Mouse (Mus musculus): ENCODE measurements at regions not wholly inside any gene's neighbourhood (a gene's known extent, or its start where the extent isn't known, plus 50 kb on each side); places are given as distances from the start of the nearest gene placed in this dataset.

- Histone ChIP-seq H3K27me3 (ENCODE audit: poor library complexity, severe bottlenecking) (no peaks in the 10 kb centered on the region), H3K36me3 (replicated peaks) (no peaks in the 10 kb centered on the region), H3K4me1 (peaks cover 13% of the 10 kb centered on the region), H3K4me3 (no peak overlapping the region), H3K27ac (no peak overlapping the region), H3K9me3 (no peaks in the 10 kb centered on the region)
- WGBS = 81% methylated on average over 12 of the region's 12 CpGs
- no peak for DNase-seq (ENCODE audit: extremely low spot score, low spot score)
Observed at GRCm38 (mm10) chr2:48705103-48705804, 108.7 kb upstream of the Acvr2a start.

DNA sequence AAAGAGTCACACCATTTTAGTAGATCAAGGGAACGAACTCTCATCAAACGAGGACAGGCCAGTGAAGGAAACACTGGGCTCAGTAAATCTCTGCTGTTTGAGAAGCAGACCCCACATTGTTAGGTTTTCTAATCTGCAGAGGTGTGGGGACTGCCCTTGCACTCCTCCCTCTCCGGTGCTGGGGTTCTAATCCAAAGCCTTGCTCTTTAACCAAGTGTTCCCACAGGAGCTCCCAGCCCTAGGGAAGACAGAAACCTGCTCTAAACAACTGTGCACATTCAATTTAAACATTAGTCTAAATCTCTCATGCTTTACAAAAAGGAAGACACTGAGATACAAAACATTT lies 108.1 kb upstream of the Acvr2a start:
- WGBS = 65% methylated on average over 3 of the region's 3 CpGs

GRCm38 (mm10) chr2:48706188-48706587 lies 107.7 kb upstream of the Acvr2a start:
- Histone ChIP-seq H3K4me3 (no peak overlapping the region), H3K9me3 (no peaks in the 10 kb centered on the region), H3K27ac (no peak overlapping the region), H3K27me3 (ENCODE audit: poor library complexity, severe bottlenecking) (no peaks in the 10 kb centered on the region), H3K4me1 (peaks cover 13% of the 10 kb centered on the region), H3K36me3 (replicated peaks) (no peaks in the 10 kb centered on the region)
- WGBS = 62% methylated on average over 5 of the region's 5 CpGs
- no peak for DNase-seq (ENCODE audit: extremely low spot score, low spot score)

More for the DNA sequence above, 108.1 kb upstream of the Acvr2a start:
- peaks cover 13% of the 10 kb centered on the region for H3K4me1 ChIP-seq
- no peak for DNase-seq (ENCODE audit: extremely low spot score, low spot score)
- no peak overlapping the region for H3K4me3 ChIP-seq
- H3K36me3 ChIP-seq (replicated peaks) = no peaks in the 10 kb centered on the region
- no peaks in the 10 kb centered on the region for H3K27me3 ChIP-seq (ENCODE audit: poor library complexity, severe bottlenecking)
- H3K27ac ChIP-seq = no peak overlapping the region
- H3K9me3 ChIP-seq = no peaks in the 10 kb centered on the region

GRCm38 (mm10) chr2:48716206-48716605 lies 97.7 kb upstream of the Acvr2a start:
- no peaks in the 10 kb centered on the region for H3K36me3 ChIP-seq (replicated peaks)
- H3K4me1 ChIP-seq = no peaks in the 10 kb centered on the region
- no peak overlapping the region for H3K27ac ChIP-seq
- no peaks in the 10 kb centered on the region for H3K27me3 ChIP-seq (ENCODE audit: poor library complexity, severe bottlenecking)
- DNase-seq (ENCODE audit: extremely low spot score, low spot score) = no peak
- 92% methylated on average over 4 of the region's 4 CpGs for WGBS
- H3K4me3 ChIP-seq = no peak overlapping the region
- no peaks in the 10 kb centered on the region for H3K9me3 ChIP-seq

DNA sequence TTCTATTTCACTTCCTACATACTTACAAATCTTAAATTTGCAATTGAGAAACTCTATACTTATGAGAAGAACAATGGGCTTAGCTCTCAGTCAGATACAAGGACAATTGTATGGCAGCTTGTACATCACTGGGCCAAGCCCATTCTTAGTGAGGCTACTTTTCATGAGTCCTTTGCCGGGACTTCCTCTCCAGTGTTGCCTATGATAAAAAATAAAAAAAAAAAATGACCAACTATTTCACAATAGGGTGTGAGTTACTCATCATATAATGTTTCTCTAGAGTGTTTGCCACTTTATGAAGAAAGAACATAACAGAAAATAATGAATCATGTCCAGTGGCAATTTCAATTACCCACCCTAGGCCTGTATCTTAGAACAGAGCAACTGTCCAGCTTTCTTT lies 96.1 kb upstream of the Acvr2a start:
- Histone ChIP-seq H3K27ac (no peak overlapping the region), H3K36me3 (replicated peaks) (no peaks in the 10 kb centered on the region), H3K27me3 (ENCODE audit: poor library complexity, severe bottlenecking) (no peaks in the 10 kb centered on the region), H3K4me1 (no peaks in the 10 kb centered on the region), H3K4me3 (no peak overlapping the region), H3K9me3 (no peaks in the 10 kb centered on the region)
- no peak for DNase-seq (ENCODE audit: extremely low spot score, low spot score)
- 96% methylated on average over 1 of the region's 1 CpGs for WGBS

DNA sequence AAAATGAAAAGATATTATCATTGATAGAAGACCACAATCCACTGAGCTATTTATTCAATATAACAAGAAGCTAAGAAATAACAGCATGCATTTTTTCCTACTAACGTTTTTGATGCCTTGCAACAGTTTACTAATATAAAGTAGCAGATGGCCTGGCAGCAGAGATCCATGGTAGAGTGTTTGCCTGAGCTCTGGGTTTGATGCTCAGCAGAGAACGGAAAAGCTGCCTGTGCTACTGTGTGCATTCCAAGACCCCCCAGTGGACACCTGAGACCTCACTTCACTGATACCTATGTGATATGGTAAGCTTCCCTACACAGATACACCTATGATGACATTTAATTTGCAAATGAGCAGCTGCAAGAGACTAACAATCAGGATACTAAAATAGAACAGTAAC lies 95.6 kb upstream of the Acvr2a start:
- Histone ChIP-seq H3K27me3 (ENCODE audit: poor library complexity, severe bottlenecking) (no peaks in the 10 kb centered on the region), H3K9me3 (no peaks in the 10 kb centered on the region), H3K36me3 (replicated peaks) (no peaks in the 10 kb centered on the region), H3K4me1 (no peaks in the 10 kb centered on the region), H3K27ac (no peak overlapping the region), H3K4me3 (no peak overlapping the region)
- no peak for DNase-seq (ENCODE audit: extremely low spot score, low spot score)
- 88% methylated on average over 2 of the region's 2 CpGs for WGBS

GRCm38 (mm10) chr2:48730780-48731179 lies 83.1 kb upstream of the Acvr2a start:
- WGBS = 76% methylated on average over 8 of the region's 8 CpGs
- no peaks in the 10 kb centered on the region for H3K27me3 ChIP-seq (ENCODE audit: poor library complexity, severe bottlenecking)
- H3K27ac ChIP-seq = no peak overlapping the region
- no peak overlapping the region for H3K4me3 ChIP-seq
- no peaks in the 10 kb centered on the region for H3K9me3 ChIP-seq
- no peak for DNase-seq (ENCODE audit: extremely low spot score, low spot score)
- no peaks in the 10 kb centered on the region for H3K36me3 ChIP-seq (replicated peaks)
- peaks cover 11% of the 10 kb centered on the region; the same call in 1 of the 2 replicates for H3K4me1 ChIP-seq

DNA sequence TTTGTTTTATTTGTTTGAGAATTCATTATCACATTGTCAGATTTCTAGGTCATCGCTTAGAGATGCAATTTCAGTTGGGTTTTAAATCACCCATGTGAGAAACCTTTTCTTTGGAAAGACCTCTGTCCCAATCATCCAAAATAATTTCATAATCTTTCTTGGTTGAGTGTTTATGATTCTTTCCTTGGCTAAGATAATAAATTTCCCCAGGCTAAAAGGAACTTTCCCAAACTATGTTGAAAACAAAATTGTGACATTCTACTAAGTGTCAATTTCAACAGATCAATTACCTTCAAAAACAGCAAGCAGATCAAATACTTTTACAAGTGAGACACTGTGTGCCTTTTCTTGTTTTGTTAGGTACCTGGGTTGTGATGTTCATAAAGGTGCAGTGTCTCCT lies 80.0 kb upstream of the Acvr2a start:
- no peaks in the 10 kb centered on the region for H3K36me3 ChIP-seq (replicated peaks)
- DNase-seq (ENCODE audit: extremely low spot score, low spot score) = no peak
- H3K4me1 ChIP-seq = peaks cover 14% of the 10 kb centered on the region; the same call in 1 of the 2 replicates
- no peaks in the 10 kb centered on the region for H3K9me3 ChIP-seq
- no peak overlapping the region for H3K27ac ChIP-seq
- H3K4me3 ChIP-seq = no peak overlapping the region
- WGBS = 95% methylated on average over 1 of the region's 1 CpGs
- no peaks in the 10 kb centered on the region for H3K27me3 ChIP-seq (ENCODE audit: poor library complexity, severe bottlenecking)

GRCm38 (mm10) chr2:48734521-48734920 lies 79.4 kb upstream of the Acvr2a start:
- peaks cover 14% of the 10 kb centered on the region; the same call in 1 of the 2 replicates for H3K4me1 ChIP-seq
- no peaks in the 10 kb centered on the region for H3K27me3 ChIP-seq (ENCODE audit: poor library complexity, severe bottlenecking)
- H3K4me3 ChIP-seq = no peak overlapping the region
- no peaks in the 10 kb centered on the region for H3K9me3 ChIP-seq
- WGBS = 88% methylated on average over 6 of the region's 6 CpGs
- H3K36me3 ChIP-seq (replicated peaks) = no peaks in the 10 kb centered on the region
- H3K27ac ChIP-seq = no peak overlapping the region
- DNase-seq (ENCODE audit: extremely low spot score, low spot score) = no peak

DNA sequence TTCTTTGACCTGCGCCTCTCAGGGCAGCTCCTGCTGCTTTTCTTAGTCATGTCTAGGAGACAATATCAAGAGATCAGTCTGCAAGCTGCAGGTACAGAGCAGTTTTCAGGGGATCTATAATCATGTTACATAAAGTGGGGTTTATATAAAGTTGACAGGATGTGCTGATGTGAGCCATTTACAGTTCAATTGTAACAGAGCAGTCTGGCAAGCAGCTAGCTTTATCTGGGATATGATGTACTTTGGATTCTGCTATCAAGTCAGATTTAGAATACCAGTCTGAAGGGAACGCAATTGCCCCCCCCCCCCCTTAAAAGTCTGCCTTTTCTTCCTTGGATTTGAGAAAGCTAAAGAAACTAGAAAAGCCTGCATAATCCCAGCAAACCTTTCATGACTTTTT lies 77.6 kb upstream of the Acvr2a start:
- H3K36me3 ChIP-seq (replicated peaks) = no peaks in the 10 kb centered on the region
- no peak overlapping the region for H3K4me3 ChIP-seq
- 0 out of 2 replicates have a peak, but pooled peaks cover 6% of the 10 kb centered on the region for H3K4me1 ChIP-seq
- H3K27me3 ChIP-seq (ENCODE audit: poor library complexity, severe bottlenecking) = no peaks in the 10 kb centered on the region
- H3K9me3 ChIP-seq = no peaks in the 10 kb centered on the region
- DNase-seq (ENCODE audit: extremely low spot score, low spot score) = no peak
- no peak overlapping the region for H3K27ac ChIP-seq
- 77% methylated on average over 2 of the region's 2 CpGs for WGBS
